Mouse (Mus musculus) lung, postnatal 14 days (tissue): ENCODE measurements at regions not wholly inside any gene's neighbourhood (a gene's known extent, or its start where the extent isn't known, plus 50 kb on each side); places are given as distances from the start of the nearest gene placed in this dataset.
"Not testable (repeated sequence)": the region's sequence is repeated elsewhere in the genome, so short reads cannot be mapped to it uniquely, and the experiment has no call there.

ENCODE experiments used
- DNase-seq: peaks from one replicate; pipeline ENCODE4 v3.0.0; 2021

GRCm38 (mm10) chr17:50346451-50347192 is 53.2 kb upstream of the Dazl start:
- DNase-seq, result no peak

GRCm38 (mm10) chr17:50353818-50354217 is 60.4 kb upstream of the Dazl start:
- not testable (repeated sequence) for DNase-seq

GRCm38 (mm10) chr17:50354357-50354756 is 60.9 kb upstream of the Dazl start:
- no peak for DNase-seq

- no peak for DNase-seq
Observed at GRCm38 (mm10) chr17:50361657-50362233, 68.3 kb upstream of the Dazl start.

GRCm38 (mm10) chr17:50365396-50365795 is 72.0 kb upstream of the Dazl start:
- no peak for DNase-seq

GRCm38 (mm10) chr17:50366181-50366580 is 72.7 kb upstream of the Dazl start:
- no peak for DNase-seq

- DNase-seq, result peak; percentile 11
Observed at GRCm38 (mm10) chr17:50369216-50369875, 75.9 kb upstream of the Dazl start.

GRCm38 (mm10) chr17:50370484-50370883 is 77.0 kb upstream of the Dazl start:
- DNase-seq, result no peak

GRCm38 (mm10) chr17:50373496-50374141 is 80.2 kb upstream of the Dazl start:
- no peak for DNase-seq

- no peak for DNase-seq
Observed at GRCm38 (mm10) chr17:50375465-50375864, 82.0 kb upstream of the Dazl start.

- no peak for DNase-seq
Observed at GRCm38 (mm10) chr17:50376708-50377107, 83.3 kb upstream of the Dazl start.

GRCm38 (mm10) chr17:50378141-50378727 is 84.8 kb upstream of the Dazl start:
- DNase-seq, result no peak

- no peak for DNase-seq
Observed at GRCm38 (mm10) chr17:50388715-50389710, 95.6 kb upstream of the Dazl start.

- no peak for DNase-seq
Observed at GRCm38 (mm10) chr17:50390151-50390550, 96.7 kb upstream of the Dazl start.

GRCm38 (mm10) chr17:50391207-50391606 is 97.8 kb upstream of the Dazl start:
- DNase-seq, result no peak

GRCm38 (mm10) chr17:50391996-50392395 is 98.6 kb upstream of the Dazl start:
- DNase-seq, result no peak

GRCm38 (mm10) chr17:50392428-50392827 is 99.0 kb upstream of the Dazl start:
- no peak for DNase-seq

GRCm38 (mm10) chr17:50392966-50393365 is 99.5 kb upstream of the Dazl start:
- DNase-seq, result no peak

GRCm38 (mm10) chr17:50393698-50394097 is 100.3 kb upstream of the Dazl start:
- DNase-seq, result peak; percentile 18

- no peak for DNase-seq
Observed at GRCm38 (mm10) chr17:50394801-50395200, 101.4 kb upstream of the Dazl start.

- DNase-seq, result no peak
Observed at GRCm38 (mm10) chr17:50395669-50396068, 102.2 kb upstream of the Dazl start.

GRCm38 (mm10) chr17:50397324-50397723 is 103.9 kb upstream of the Dazl start:
- DNase-seq, result no peak
